Mouse (Mus musculus) heart, postnatal 0 days (tissue): ENCODE measurements around the gene Cdadc1. TPM values are rescaled to one million over a fixed set of nuclear protein-coding genes. Genes with fewer than 3 reads are reported as not detected.
A peak's percentile ranks its signal among the peaks of the same experiment; 100 is the strongest.

Source experiments
- ATAC-seq: fragments of 200-750 bp; cut with Nextera tagmentation; 2 replicates; pipeline ENCODE4 v1.8.0; 2017; ENCODE audit warnings: low read depth, moderate number of reproducible peaks, moderate library complexity; ENCODE audit not compliant: insufficient read depth
- DNase-seq: peaks from one replicate; pipeline ENCODE4 v3.0.0-alpha.2; 2016; ENCODE audit warnings: low spot score
- H3K27ac ChIP-seq: fragments of 300-500 bp; sonication (generic); 2 replicates; pipeline ENCODE4 v1.5.1; 2014; ENCODE audit warnings: low read depth, mild to moderate bottlenecking
- H3K27me3 ChIP-seq: fragments of 300-500 bp; sonication (generic); 2 replicates; pipeline ENCODE4 v1.6.1; 2014; ENCODE audit warnings: low read length, mixed read lengths; ENCODE audit not compliant: control insufficient read depth, insufficient read depth
- H3K36me3 ChIP-seq: fragments of 300-500 bp; sonication (generic); replicated peaks from 2 replicates; pipeline ENCODE4 v1.6.1; 2014; ENCODE audit warnings: low read length, mixed read lengths; ENCODE audit not compliant: control insufficient read depth, insufficient read depth
- H3K4me1 ChIP-seq: fragments of 300-500 bp; sonication (generic); 2 replicates; pipeline ENCODE4 v1.6.1; 2014; ENCODE audit warnings: antibody characterized with exemption; ENCODE audit not compliant: control insufficient read depth, insufficient read depth
- H3K4me2 ChIP-seq: fragments of 300-500 bp; sonication (generic); 2 replicates; pipeline ENCODE4 v1.6.1; 2014; ENCODE audit warnings: low read depth, mild to moderate bottlenecking, low read length, moderate library complexity
- H3K4me3 ChIP-seq: fragments of 300-500 bp; sonication (generic); 2 replicates; pipeline ENCODE4 v1.5.1; 2014; ENCODE audit warnings: low read depth, low read length
- H3K9ac ChIP-seq: fragments of 300-500 bp; sonication (generic); replicated peaks from 2 replicates; pipeline ENCODE4 v1.6.1; 2014; ENCODE audit warnings: low read depth, low read length, mixed read lengths
- H3K9me3 ChIP-seq: fragments of 300-500 bp; sonication (generic); replicated peaks from 2 replicates; pipeline ENCODE4 v1.6.1; 2016; ENCODE audit warnings: low read length; ENCODE audit not compliant: control insufficient read depth
- CTCF ChIP-seq: IDR thresholded peaks from 2 replicates; pipeline ENCODE4 v1.5.1; 2016; ENCODE audit warnings: antibody characterized with exemption, control low read depth, low read depth
- EP300 ChIP-seq: IDR thresholded peaks from 2 replicates; pipeline ENCODE4 v1.6.1; 2016; ENCODE audit warnings: antibody characterized with exemption, low read depth
- WGBS: fragments of 180-500 bp; shearing (Covaris S2); extraction: QIAGEN DNeasy Blood & Tissue Kit; methylation state at CpG from one replicate; pipeline ENCODE4 v1.1.7; 2014; 5-methylcytosine and 5-hydroxymethylcytosine counted together
- polyA plus RNA-seq: library from polyadenylated mRNA; unstranded; fragments of >200 nt; fragmentation: Nextera tagmentation; extraction: Ambion mirVana; gene quantifications from 2 replicates; pipeline ENCODE4 v1.2.1, GENCODE M21; 2015
- total RNA-seq: library from RNA; depleted of rRNA; stranded (reverse); fragments of >200 nt; gene quantifications from 2 replicates; pipeline ENCODE4 v1.2.3, GENCODE M21; 2014; ENCODE audit warnings: low replicate concordance

Gene Cdadc1
- total and polyA plus RNA-seq, 2 experiments from 2014 or later, result 5.3 to 30.9 TPM

DNA sequence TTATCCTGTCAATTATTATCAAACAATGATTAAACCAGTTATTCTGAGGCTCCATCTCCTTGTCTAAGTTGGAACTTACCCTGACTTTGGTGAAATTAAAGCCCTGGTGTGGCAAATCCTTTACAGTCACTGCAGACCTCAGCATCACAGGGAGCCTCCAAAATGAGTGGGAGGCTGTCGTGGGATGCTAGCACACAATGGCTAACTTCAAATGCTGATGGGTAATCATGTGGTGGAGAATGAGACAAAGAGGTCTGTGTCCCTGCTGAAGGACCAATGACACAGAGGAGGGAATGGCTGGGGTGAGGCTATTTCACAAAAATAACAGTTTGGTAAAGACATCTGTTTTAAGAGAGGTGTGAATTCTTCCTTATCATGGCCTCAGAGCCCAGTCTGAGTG lies 39.9 kb downstream of the Cdadc1 start:
- no peak for DNase-seq
- Histone ChIP-seq H3K4me3 (no peak overlapping the region), H3K4me1 (no peaks in the 10 kb centered on the region), H3K9me3 (no peaks in the 10 kb centered on the region), H3K4me2 (no peak overlapping the region), H3K27ac (no peak overlapping the region), H3K9ac (no peak overlapping the region), H3K27me3 (no peaks in the 10 kb centered on the region), H3K36me3 (no peaks in the 10 kb centered on the region)
- no peak for TF ChIP-seq CTCF
- no peak for TF ChIP-seq EP300
- 46% methylated on average over 1 of the region's 1 CpGs for WGBS
- no peak for ATAC-seq

DNA sequence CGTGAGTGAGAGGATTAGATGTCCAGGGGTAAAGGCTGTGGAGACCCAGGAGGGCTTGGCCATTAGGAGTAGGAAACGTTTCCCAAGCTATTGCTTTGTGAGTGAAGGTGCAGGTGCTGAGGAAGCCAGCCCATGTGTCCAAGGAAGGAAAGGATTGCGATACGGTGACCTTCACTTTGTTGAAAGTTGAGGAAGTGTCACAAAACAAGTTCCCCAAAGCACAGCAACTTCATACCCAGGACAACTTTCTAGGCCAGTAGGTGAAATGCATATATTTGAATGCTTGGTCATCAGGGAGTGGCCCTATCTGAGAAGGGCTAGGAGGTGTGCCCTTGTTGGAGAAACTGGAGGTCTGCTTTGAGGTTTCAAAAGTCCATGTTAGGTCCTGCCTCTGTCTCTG lies 40.7 kb downstream of the Cdadc1 start:
- WGBS, result 61% methylated on average over 4 of the region's 4 CpGs
- no peak for TF ChIP-seq EP300
- TF ChIP-seq CTCF, result no peak
- no peak overlapping the region for H3K4me2 ChIP-seq

DNA sequence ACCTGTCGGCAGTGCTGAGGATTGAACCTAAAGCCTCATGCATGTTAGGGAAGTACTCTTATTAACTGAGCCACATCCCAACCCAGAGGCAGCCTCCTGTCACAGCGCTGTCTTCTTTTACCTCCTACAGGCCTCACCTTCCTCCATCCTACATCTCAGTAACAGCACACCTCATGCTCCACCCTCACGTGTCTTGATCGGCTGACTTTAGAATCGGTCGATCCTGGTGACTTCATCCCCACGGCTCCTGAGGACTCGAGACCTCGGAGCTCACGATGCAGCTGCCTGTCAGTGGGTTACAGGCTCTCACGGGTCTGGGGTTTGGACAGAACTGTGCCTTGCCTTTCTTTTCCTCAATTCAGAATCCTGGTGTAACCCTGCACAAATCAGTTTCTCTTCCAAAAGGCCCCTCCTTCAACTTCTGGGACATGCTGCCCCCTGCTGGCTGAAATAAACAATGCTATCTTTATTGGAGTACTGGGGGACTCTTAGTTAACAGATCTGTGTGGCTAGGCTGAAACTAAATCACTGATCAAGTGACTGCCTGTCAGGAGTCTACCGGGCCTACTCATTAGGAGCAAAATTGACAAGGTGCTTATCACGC lies 41.7 kb downstream of the Cdadc1 start:
- ATAC-seq, result 0 out of 2 replicates have a peak, but pooled peaks have one; percentile 10
- H3K4me2 ChIP-seq, result peak overlapping the region; percentile 44
- no peaks in the 10 kb centered on the region for H3K36me3 ChIP-seq
- no peaks in the 10 kb centered on the region for H3K4me1 ChIP-seq
- no peak overlapping the region for H3K9ac ChIP-seq
- TF ChIP-seq CTCF (peak; percentile 80), EP300 (no peak)
- H3K9me3 ChIP-seq, result no peaks in the 10 kb centered on the region
- H3K27ac ChIP-seq, result no peak overlapping the region
- WGBS, result 48% methylated on average over 13 of the region's 13 CpGs
- H3K4me3 ChIP-seq, result peak overlapping the region; percentile 20; the same call in 1 of the 2 replicates
- H3K27me3 ChIP-seq, result no peaks in the 10 kb centered on the region
- peak; percentile 59 for DNase-seq

More for the DNA sequence above, 40.7 kb downstream of the Cdadc1 start:
- Histone ChIP-seq H3K27me3 (no peaks in the 10 kb centered on the region), H3K9me3 (no peaks in the 10 kb centered on the region), H3K27ac (no peak overlapping the region), H3K4me1 (no peaks in the 10 kb centered on the region), H3K36me3 (no peaks in the 10 kb centered on the region), H3K4me3 (no peak overlapping the region), H3K9ac (no peak overlapping the region)
- ATAC-seq (no peak), DNase-seq (no peak)

DNA sequence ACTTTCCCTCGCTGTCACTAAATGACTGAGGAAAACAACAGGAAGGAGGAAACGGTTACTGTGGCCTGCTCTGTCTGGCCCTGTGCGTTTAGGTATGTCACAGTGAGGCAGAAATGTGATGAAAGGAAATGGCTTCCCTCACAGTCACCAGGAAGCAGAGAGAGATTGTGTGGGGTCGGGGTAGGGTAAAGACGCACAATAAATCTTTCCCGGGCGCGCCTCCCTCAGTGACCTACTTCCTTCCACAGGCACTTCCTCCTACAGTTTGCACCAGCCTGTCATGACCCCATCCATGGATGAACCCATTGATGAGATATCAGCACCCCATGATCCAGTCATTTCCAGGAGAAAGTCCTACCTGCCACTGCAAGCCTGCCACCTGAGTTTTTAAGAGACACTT lies 42.7 kb downstream of the Cdadc1 start:
- ATAC-seq (no peak), DNase-seq (no peak)
- no peak overlapping the region for H3K4me3 ChIP-seq
- no peaks in the 10 kb centered on the region for H3K4me1 ChIP-seq
- H3K27ac ChIP-seq, result no peak overlapping the region
- H3K9ac ChIP-seq, result no peak overlapping the region
- no peaks in the 10 kb centered on the region for H3K9me3 ChIP-seq
- H3K4me2 ChIP-seq, result no peak overlapping the region
- no peaks in the 10 kb centered on the region for H3K36me3 ChIP-seq
- TF ChIP-seq EP300 (no peak), CTCF (no peak)
- 45% methylated on average over 8 of the region's 8 CpGs for WGBS
- H3K27me3 ChIP-seq, result no peaks in the 10 kb centered on the region

DNA sequence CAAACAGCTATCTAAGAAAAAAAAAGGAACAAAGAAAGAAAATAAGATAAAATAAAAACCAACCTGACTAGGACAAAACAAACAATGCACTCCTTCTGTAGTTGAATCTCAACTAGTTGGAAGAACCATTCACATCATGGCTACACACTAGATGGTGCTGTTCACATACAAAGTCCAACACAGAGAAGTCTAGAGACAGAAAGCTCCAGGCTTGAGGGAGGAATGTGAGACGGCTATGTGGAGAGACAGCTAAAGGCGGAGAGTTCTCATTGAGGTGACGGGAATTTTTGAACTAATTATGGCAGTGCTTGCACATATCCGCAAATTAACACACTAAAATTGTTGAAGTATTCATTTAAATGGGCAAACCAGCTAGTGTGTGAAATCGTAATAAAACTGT lies 43.7 kb downstream of the Cdadc1 start:
- peak; percentile 49 for TF ChIP-seq CTCF
- no peak for TF ChIP-seq EP300
- no peak overlapping the region for H3K9ac ChIP-seq
- ATAC-seq (no peak), DNase-seq (peak; percentile 18)
- no peaks in the 10 kb centered on the region for H3K4me1 ChIP-seq
- no peaks in the 10 kb centered on the region for H3K36me3 ChIP-seq
- H3K4me3 ChIP-seq, result no peak overlapping the region
- WGBS, result 57% methylated on average over 5 of the region's 5 CpGs
- no peaks in the 10 kb centered on the region for H3K27me3 ChIP-seq
- no peak overlapping the region for H3K4me2 ChIP-seq
- no peak overlapping the region for H3K27ac ChIP-seq
- H3K9me3 ChIP-seq, result no peaks in the 10 kb centered on the region

DNA sequence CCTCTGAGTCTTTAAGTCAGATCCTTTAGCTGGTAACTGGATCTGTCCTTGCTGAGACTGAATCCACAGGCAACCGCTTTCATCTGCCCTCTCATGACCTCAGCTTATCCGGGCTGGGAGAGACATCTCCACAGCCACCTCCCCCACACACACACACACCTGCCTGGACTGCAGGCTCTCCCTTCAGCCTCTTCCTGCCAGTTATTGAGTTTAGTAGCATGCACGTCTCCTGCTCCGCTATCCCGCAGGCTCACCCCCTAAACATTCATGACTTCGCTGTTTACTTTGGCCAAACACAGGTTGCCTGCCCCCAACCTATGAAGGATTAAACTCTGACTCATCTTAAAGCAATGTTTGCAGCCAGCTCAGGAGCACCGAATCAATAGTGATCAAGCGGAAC lies 45.8 kb downstream of the Cdadc1 start:
- Histone ChIP-seq H3K4me3 (no peak overlapping the region), H3K4me1 (no peaks in the 10 kb centered on the region), H3K9me3 (no peaks in the 10 kb centered on the region), H3K4me2 (no peak overlapping the region), H3K36me3 (no peaks in the 10 kb centered on the region), H3K27me3 (no peaks in the 10 kb centered on the region), H3K27ac (no peak overlapping the region), H3K9ac (no peak overlapping the region)
- ATAC-seq (no peak), DNase-seq (no peak)
- no peak for TF ChIP-seq EP300
- TF ChIP-seq CTCF, result no peak
- WGBS, result 55% methylated on average over 8 of the region's 8 CpGs
